Mouse (Mus musculus) testis, postnatal 14 days (tissue): ENCODE measurements around the gene Fam186b.

ENCODE experiments used
- DNase-seq: peaks from one replicate; pipeline ENCODE4 v3.0.0; 2021; ENCODE audit warnings: low spot score

Fam186b gene

GRCm38 (mm10) chr15:99320168-99320674 is 24.5 kb upstream of the Fam186b start:
- DNase-seq = no peak

GRCm38 (mm10) chr15:99319411-99319871 is 23.8 kb upstream of the Fam186b start:
- DNase-seq = peak; percentile 51

GRCm38 (mm10) chr15:99318861-99319410 is 23.2 kb upstream of the Fam186b start:
- no peak for DNase-seq

GRCm38 (mm10) chr15:99318071-99318470 is 22.4 kb upstream of the Fam186b start:
- DNase-seq = no peak

- DNase-seq = no peak
Measured at GRCm38 (mm10) chr15:99317267-99317651, 21.6 kb upstream of the Fam186b start.

GRCm38 (mm10) chr15:99316314-99317266 is 20.9 kb upstream of the Fam186b start:
- DNase-seq = peak; percentile 48

GRCm38 (mm10) chr15:99314891-99315290 is 19.2 kb upstream of the Fam186b start:
- no peak for DNase-seq

- DNase-seq = no peak
Measured at GRCm38 (mm10) chr15:99310617-99311016, 14.9 kb upstream of the Fam186b start.

GRCm38 (mm10) chr15:99309549-99309948 is 13.9 kb upstream of the Fam186b start:
- DNase-seq = no peak

- no peak for DNase-seq
Measured at GRCm38 (mm10) chr15:99307476-99307875, 11.8 kb upstream of the Fam186b start.

- DNase-seq = no peak
Measured at GRCm38 (mm10) chr15:99296213-99296612, 525 bp upstream of the Fam186b start.

- DNase-seq = peak; percentile 95
Measured at GRCm38 (mm10) chr15:99294813-99295374, 794 bp downstream of the Fam186b start, which contains the start of gene Prpf40b. Prpf40b (plus strand) TSS chr15:99295087.

- no peak for DNase-seq
Measured at GRCm38 (mm10) chr15:99294287-99294686, 1.4 kb downstream of the Fam186b start.

GRCm38 (mm10) chr15:99290586-99290985 is 5.1 kb downstream of the Fam186b start:
- no peak for DNase-seq

- no peak for DNase-seq
Measured at GRCm38 (mm10) chr15:99285189-99285535, 10.5 kb downstream of the Fam186b start.

- DNase-seq = no peak
Measured at GRCm38 (mm10) chr15:99284527-99285188, 11.0 kb downstream of the Fam186b start.

GRCm38 (mm10) chr15:99283456-99283855 is 12.2 kb downstream of the Fam186b start:
- peak; percentile 38 for DNase-seq

- DNase-seq = no peak
Measured at GRCm38 (mm10) chr15:99278271-99278670, 17.4 kb downstream of the Fam186b start.

- no peak for DNase-seq
Measured at GRCm38 (mm10) chr15:99276095-99276494, 19.6 kb downstream of the Fam186b start.

GRCm38 (mm10) chr15:99265679-99266078 is 30.0 kb downstream of the Fam186b start:
- peak; percentile 67 for DNase-seq

- no peak for DNase-seq
Measured at GRCm38 (mm10) chr15:99264363-99264762, 31.3 kb downstream of the Fam186b start.

GRCm38 (mm10) chr15:99262702-99263101 is 33.0 kb downstream of the Fam186b start:
- peak; percentile 45 for DNase-seq
